Mouse (Mus musculus) bone marrow, adult 2 months (tissue): ENCODE data around the gene Prune1. TPM values are rescaled to one million over a fixed set of nuclear protein-coding genes. Genes with fewer than 3 reads are reported as not detected.

ENCODE experiments used
- H3K27ac ChIP-seq: fragments of 200-500 bp; 2 replicates; pipeline ENCODE4 v1.5.1; 2012; ENCODE audit warnings: low read depth, mild to moderate bottlenecking, control low read depth, inconsistent platforms, low read length; ENCODE audit not compliant: control insufficient read depth, poor library complexity, insufficient read depth
- H3K4me1 ChIP-seq: fragments of 200-500 bp; 2 replicates; pipeline ENCODE4 v1.6.1; 2011; ENCODE audit warnings: low read length; ENCODE audit not compliant: control insufficient read depth, insufficient read depth
- H3K4me3 ChIP-seq: fragments of 200-500 bp; replicated peaks from 2 replicates; pipeline ENCODE3; 2011; ENCODE audit warnings: mild to moderate bottlenecking, low read depth, low read length, control low read depth; ENCODE audit not compliant: control insufficient read depth
- CTCF ChIP-seq: fragments of 200-500 bp; IDR thresholded peaks from 2 replicates; pipeline ENCODE4 v1.5.1; 2011; ENCODE audit warnings: low read length, control low read depth; ENCODE audit not compliant: control insufficient read depth, insufficient read depth
- POLR2A ChIP-seq: fragments of 200-500 bp; IDR thresholded peaks from 2 replicates; pipeline ENCODE4 v1.6.1; 2011; ENCODE audit warnings: low read depth, mild to moderate bottlenecking, control low read depth, low read length, borderline replicate concordance; ENCODE audit not compliant: control insufficient read depth
- WGBS: fragments of 180-500 bp; shearing (Covaris S2); methylation state at CpG from one replicate; pipeline ENCODE4 v1.1.7; 2018; 5-methylcytosine and 5-hydroxymethylcytosine counted together
- polyA plus RNA-seq: library from polyadenylated mRNA; stranded (reverse); fragments of >200 nt; gene quantifications from 2 replicates; pipeline ENCODE4 v1.2.4, GENCODE M21; 2011; ENCODE audit warnings: low replicate concordance; ENCODE audit not compliant: missing spikeins, insufficient read depth, insufficient read length

Gene Prune1
- polyA plus RNA-seq, 1 experiment, result 12.4 TPM

DNA sequence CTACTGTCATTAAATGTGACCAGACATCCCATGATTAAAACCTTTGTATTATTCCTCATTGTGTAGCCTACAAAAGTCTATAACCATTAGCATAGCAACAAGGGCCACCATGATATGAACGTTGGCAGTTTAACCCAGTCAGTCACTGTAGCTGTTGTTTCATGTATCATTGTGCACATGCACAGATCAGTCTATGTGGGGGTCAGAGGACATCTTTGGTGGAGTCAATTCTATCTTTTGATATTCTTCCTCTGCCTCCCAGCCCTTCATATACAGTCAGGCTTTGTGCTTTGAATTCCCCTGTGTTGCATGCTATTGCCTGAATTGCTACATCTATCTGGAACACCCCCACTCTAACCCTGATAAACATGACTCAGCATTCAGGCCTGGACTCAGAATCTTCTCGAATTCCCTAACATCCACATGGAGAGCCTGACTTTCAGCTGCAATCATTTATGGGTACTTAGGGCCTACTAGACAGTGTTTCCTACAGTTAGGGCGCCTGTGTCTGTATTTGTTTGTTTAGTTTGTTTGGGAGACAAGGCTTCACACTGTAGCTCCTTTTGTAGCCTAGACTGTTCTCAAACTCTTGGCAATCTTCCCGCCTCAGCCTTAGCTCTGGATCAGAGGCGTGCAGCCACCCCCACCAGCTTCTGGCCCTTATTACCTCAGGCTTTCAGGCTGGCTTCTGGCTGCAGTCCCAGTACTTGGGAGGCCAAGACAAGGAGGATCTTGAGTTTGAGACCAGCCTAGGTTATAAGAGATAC is 35.2 kb downstream of the Prune1 start:
- WGBS, result 47% methylated on average over 5 of the region's 5 CpGs
- no peak overlapping the region for H3K27ac ChIP-seq
- no peaks in the 10 kb centered on the region; the same call in none of the 2 replicates for H3K4me1 ChIP-seq
- H3K4me3 ChIP-seq, result no peak overlapping the region
- TF ChIP-seq POLR2A (no peak), CTCF (no peak)

DNA sequence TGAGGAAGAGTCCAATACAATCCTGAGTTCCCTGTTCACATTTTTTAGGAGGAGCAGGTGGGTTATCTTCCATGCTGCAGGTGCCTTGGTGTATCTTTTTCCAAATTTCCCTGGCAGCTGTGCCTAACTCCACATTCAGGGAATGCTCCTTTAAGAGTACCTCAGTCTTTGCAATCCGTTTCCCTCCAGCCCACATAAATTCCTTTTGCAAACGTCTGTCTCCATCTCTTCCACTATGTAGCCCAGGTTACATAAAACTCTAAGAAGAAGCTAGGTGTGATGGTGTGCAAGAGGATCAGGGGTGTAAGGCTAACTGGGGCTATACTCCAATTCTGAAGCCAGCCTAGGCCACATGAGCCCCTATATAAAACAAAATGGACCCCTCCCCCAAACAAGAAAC is 38.8 kb downstream of the Prune1 start:
- TF ChIP-seq CTCF (no peak), POLR2A (no peak)
- Histone ChIP-seq H3K4me3 (no peak overlapping the region), H3K27ac (no peak overlapping the region), H3K4me1 (no peaks in the 10 kb centered on the region; the same call in 1 of the 2 replicates)
- 76% methylated on average over 2 of the region's 2 CpGs for WGBS

DNA sequence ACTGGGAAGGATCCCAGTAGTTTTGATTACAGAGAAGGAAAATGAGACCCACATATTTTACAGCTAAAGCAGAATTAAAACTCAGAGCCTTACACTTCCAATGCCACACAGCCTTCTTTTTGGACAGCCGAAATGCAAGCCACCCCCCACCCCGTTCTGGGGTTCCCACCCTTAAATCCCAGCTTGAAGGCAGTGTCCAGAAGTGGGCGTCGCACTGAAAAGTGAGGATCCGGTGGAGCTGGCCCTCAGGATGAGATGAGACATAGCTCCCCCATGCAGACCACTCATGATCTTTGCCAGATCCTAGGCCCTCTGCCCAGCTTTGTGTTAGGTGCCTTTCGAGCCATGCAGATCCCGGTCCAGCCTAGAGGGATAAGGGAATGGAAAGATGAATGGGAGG is 40.4 kb downstream of the Prune1 start, which contains the start of gene Gm128:
Gene Gm128, minus strand, starts transcription at position 101 of the 400 bp plus-strand sequence.
- Histone ChIP-seq H3K4me3 (no peak within 1 kb of the TSS), H3K27ac (no peak within 1 kb of the TSS), H3K4me1 (no peaks in the 10 kb centered on the region; the same call in 1 of the 2 replicates)
- whole genome bisulfite sequencing, result 85% methylated on average over 7 of the region's 7 CpGs
- TF ChIP-seq POLR2A (no peak), CTCF (no peak)

DNA sequence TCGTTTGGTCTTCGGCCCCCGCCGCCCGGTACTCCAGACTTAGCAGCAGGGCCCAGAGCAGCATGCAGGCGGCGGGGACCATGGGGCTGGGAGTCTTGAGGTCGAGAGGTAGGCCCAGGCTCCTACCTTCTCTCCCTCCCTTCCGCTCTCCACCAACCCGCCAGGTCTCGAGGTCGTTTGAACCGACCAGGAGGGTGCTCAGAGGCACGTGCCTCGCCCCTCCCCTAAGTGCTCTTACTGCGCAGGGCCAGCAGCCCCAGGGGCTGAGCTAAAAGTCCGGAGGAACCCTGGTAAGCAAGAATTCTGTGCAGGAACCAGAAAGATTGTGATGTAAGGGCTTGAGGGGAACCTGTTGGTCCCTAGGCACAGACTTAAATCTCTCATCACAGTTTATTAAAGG is 41.0 kb downstream of the Prune1 start:
- TF ChIP-seq POLR2A (no peak), CTCF (no peak)
- Histone ChIP-seq H3K4me1 (no peaks in the 10 kb centered on the region), H3K4me3 (no peak overlapping the region), H3K27ac (no peak overlapping the region)
- 60% methylated on average over 17 of the region's 17 CpGs for WGBS

DNA sequence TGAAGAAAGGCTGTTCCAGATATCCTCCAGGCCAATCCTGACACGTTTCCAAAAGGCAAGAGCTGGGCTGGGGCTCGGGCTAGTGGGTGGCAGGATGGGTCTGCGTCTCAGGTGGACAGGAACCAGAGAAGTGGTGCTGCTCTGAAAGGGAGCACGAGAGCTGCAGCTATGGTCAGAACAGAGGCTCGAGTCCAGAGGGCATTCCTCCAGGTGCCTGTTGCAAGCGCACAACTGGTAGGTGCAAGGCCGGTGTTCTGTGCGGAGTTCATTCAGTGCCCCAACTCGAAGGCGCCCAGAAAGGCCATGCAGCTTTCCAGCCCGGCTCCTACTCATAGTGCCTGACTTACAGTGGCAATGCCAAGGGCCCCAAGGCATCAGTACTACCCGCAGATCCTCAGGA is 41.9 kb downstream of the Prune1 start:
- 90% methylated on average over 12 of the region's 12 CpGs for WGBS
- Histone ChIP-seq H3K4me1 (no peaks in the 10 kb centered on the region), H3K4me3 (no peak overlapping the region), H3K27ac (no peak overlapping the region)
- TF ChIP-seq POLR2A, result no peak

DNA sequence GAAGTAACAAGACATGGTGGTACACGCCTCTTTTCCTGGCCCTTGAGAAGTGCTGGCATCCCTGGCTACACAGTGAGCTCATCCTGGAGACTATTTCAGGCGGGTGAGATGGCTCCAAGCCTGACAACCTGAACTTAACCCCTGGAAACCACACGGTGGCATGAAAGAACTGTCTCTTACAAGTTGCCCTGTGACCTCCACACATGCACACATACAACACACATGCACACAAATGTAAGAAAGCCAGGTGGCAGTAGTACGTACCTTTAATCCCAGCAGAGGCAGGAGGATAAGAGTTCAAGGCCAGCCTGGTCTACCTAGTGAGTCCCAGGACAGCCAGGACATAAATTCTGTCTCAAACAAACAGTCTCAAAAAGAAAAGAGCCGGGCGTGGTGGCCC is 42.9 kb downstream of the Prune1 start:
- TF ChIP-seq POLR2A (no peak), CTCF (no peak)
- Histone ChIP-seq H3K4me3 (no peak overlapping the region), H3K27ac (no peak overlapping the region), H3K4me1 (no peaks in the 10 kb centered on the region)
- 81% methylated on average over 6 of the region's 6 CpGs for WGBS

DNA sequence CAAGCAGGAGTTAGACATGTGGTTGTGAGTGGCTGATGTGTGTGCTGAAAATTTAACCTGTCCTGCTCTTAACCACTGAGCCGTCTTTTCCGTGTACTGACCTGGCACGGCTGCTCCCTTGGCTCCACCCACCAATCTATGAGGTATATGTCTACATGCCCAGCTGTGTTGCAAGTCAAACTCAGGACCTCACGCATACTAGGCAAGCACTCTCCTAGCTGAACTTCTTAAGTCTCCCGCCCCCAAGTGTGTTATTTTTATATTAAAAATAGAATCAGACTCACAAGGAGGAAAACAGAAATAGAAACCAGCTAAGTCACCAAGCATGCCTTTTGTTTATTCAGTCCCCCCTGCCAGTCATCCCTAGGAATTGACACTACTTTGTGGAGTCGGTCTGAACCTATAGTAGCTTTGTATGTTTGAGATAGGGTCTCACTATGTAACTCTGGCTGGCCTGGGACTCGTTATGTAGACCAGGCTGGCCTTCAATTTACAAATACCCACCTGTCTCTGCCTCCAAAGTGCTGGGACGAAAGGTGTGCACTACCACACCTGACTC is 44.3 kb downstream of the Prune1 start:
- Histone ChIP-seq H3K4me3 (no peak overlapping the region), H3K4me1 (no peaks in the 10 kb centered on the region), H3K27ac (no peak overlapping the region)
- 64% methylated on average over 8 of the region's 8 CpGs for WGBS
- TF ChIP-seq POLR2A (no peak), CTCF (no peak)

DNA sequence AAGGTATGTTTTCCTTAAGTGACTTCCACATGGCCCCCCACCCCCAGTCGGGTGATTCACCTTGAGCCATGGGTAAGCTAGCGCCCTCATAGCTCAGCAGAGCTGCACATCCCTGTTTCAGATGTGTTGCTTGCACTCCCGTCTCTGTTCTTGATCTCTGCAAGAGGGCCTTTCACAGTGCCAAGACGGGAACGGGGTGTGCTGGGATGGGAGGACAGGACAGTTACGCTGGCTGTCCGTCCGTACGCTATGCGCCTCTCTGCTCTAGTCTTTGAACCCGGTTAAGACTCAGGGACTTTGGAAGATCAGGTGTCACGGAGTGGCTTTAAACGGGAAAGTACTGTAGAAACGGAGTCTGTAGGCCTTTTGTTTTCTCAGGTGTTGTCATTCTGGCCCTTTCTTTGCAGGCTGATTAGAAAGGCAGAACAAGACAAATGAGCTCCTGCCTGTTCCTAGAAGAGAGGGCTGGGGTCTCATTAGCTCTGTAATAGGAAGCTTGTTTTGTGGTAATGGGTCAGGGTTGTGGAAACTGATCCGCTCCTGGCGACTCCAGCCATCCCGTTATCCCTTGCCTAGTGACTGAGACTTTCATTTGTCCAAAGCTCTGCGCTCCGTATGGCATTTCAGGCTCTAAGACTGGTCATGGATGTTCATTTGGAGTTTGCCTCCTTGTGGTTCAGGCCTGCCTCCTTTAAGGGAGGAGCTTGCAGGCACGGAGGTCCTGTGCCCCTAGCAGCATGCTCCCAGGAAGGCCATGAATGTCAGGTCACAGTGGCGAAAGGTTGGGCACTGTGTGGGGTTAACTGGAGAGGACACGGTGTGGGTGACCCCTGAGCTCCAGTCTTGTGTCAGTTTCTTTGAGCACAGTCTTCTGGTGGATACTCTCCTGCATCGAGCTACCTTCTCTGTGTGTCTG is 46.2 kb downstream of the Prune1 start:
- no peak for TF ChIP-seq CTCF
- no peak for TF ChIP-seq POLR2A
- WGBS, result 92% methylated on average over 23 of the region's 23 CpGs
- Histone ChIP-seq H3K4me1 (peaks cover 3% of the 10 kb centered on the region; the same call in 1 of the 2 replicates), H3K4me3 (no peak overlapping the region), H3K27ac (no peak overlapping the region; the same call in 1 of the 2 replicates)
